11 mouse cellular contexts compared by ENCODE assay signal in the genomic region with DNA sequence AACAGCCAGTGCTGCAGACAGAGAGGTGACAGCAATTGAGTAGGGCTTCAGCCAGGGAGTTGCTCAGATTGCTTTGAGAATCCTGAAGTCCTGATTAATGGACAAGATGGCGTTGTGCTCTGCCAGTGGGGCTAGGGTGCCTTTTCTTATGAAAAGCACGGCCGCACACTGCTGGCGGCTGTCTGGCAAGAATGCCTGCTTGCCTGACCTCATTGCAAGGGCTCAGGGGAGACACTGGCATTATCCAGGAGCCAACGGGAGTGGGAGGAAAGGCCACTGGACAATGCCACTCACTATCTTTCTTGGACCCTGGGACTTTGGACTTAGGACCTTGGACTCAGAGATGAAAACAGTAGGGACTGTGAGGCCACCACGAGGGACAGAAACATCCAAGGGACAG.
DNase-seq lines count a peak whose midpoint lies in the region; ATAC-seq lines count a peak whose summit lies in the region.
"Had no signal": no experiment of that assay in that cellular context is flagged by ENCODE, and none has a peak within 500 bp of the region (broad histone marks: within the 10 kb centered on the region; RNA-seq: fewer than 3 reads in every experiment).

No protein-coding gene starts in this region.

- no peak overlapping the region for H3K4me3 ChIP-seq in forebrain, embryonic 15.5 days
- H3K4me3 ChIP-seq: embryonic facial prominence, embryonic 12.5 days; liver, embryonic 13.5 days had no signal

- peaks cover 67% of the 10 kb centered on the region for H3K4me1 ChIP-seq in forebrain, embryonic 15.5 days

- peak; percentile 22 for DNase-seq in embryo, embryonic 11 days
- no peak for DNase-seq in embryo, embryonic 9.5 days (ENCODE audit: extremely low spot score)
- peak; percentile 78 for DNase-seq in adrenal gland, adult 2 months
- DNase-seq in kidney, postnatal 4 days: peak; percentile 49 to 61
- DNase-seq in urinary bladder, postnatal 14 days (ENCODE audit: low spot score): no peak
- DNase-seq in left cerebral cortex, postnatal 25 days (ENCODE audit: low spot score in 2 of 2): no peak
- DNase-seq in urinary bladder, postnatal 25 days (ENCODE audit: low spot score): no peak
- DNase-seq: heart, adult 18-20 months; liver, embryonic 13.5 days had no signal

- H3K27me3 ChIP-seq in forebrain, embryonic 15.5 days: no peaks in the 10 kb centered on the region
- H3K27me3 ChIP-seq: embryonic facial prominence, embryonic 12.5 days; liver, embryonic 13.5 days had no signal

- H3K27ac ChIP-seq in forebrain, embryonic 15.5 days (replicated peaks): peak overlapping the region; percentile 81
- H3K27ac ChIP-seq: embryonic facial prominence, embryonic 12.5 days; liver, embryonic 13.5 days had no signal

- no peak overlapping the region for H3K4me2 ChIP-seq in forebrain, embryonic 15.5 days (replicated peaks)
- H3K4me2 ChIP-seq: embryonic facial prominence, embryonic 12.5 days; liver, embryonic 13.5 days had no signal

- intact Hi-C loops in left cerebral cortex, postnatal 25 days (cut with DNase I): no loop called here

- no peaks in the 10 kb centered on the region for H3K36me3 ChIP-seq in forebrain, embryonic 15.5 days
- H3K36me3 ChIP-seq: embryonic facial prominence, embryonic 12.5 days had no signal

- WGBS in forebrain, embryonic 15.5 days: 16% methylated on average over 6 of the region's 6 CpGs

- no peak for ATAC-seq in forebrain, embryonic 15.5 days (replicated peaks)

- H3K9me3 ChIP-seq in forebrain, embryonic 15.5 days: no peaks in the 10 kb centered on the region
- H3K9me3 ChIP-seq: embryonic facial prominence, embryonic 12.5 days; liver, embryonic 13.5 days had no signal

- H3K9ac ChIP-seq in forebrain, embryonic 15.5 days (replicated peaks): no peak overlapping the region
- H3K9ac ChIP-seq: embryonic facial prominence, embryonic 12.5 days; liver, embryonic 13.5 days had no signal

Comparison
In these comparisons a context has a peak if more than half of its experiments do, and no peak if none do; other contexts are left out.
1. DNase-seq: peak in embryo, embryonic 11 days (single experiment), adrenal gland, adult 2 months (single experiment) and kidney, postnatal 4 days (2 of 2); none in embryo, embryonic 9.5 days (single experiment), urinary bladder, postnatal 14 days (single experiment), left cerebral cortex, postnatal 25 days (0 of 2) and urinary bladder, postnatal 25 days (single experiment).